Mouse (Mus musculus) lung, adult 2 months (tissue): ENCODE data around the gene Znrf2.

Experiments
- CTCF ChIP-seq: fragments of 200-500 bp; IDR thresholded peaks from 2 replicates; pipeline ENCODE4 v1.5.1; 2011; ENCODE audit warnings: mild to moderate bottlenecking, low read length, control low read depth; ENCODE audit not compliant: insufficient read depth
- POLR2A ChIP-seq: fragments of 200-500 bp; IDR thresholded peaks from 2 replicates; pipeline ENCODE4 v1.6.1; 2011; ENCODE audit warnings: low read depth, mild to moderate bottlenecking, control low read depth, low read length, borderline replicate concordance; ENCODE audit errors: extremely low read depth

- TF ChIP-seq CTCF (no peak), POLR2A (no peak)
These were observed 27.6 kb upstream of the Znrf2 start for GRCm38 (mm10) chr6:54789139-54789538.
